Mouse (Mus musculus): ENCODE measurements at regions not wholly inside any gene's neighbourhood (a gene's known extent, or its start where the extent isn't known, plus 50 kb on each side); places are given as distances from the start of the nearest gene placed in this dataset.

DNA sequence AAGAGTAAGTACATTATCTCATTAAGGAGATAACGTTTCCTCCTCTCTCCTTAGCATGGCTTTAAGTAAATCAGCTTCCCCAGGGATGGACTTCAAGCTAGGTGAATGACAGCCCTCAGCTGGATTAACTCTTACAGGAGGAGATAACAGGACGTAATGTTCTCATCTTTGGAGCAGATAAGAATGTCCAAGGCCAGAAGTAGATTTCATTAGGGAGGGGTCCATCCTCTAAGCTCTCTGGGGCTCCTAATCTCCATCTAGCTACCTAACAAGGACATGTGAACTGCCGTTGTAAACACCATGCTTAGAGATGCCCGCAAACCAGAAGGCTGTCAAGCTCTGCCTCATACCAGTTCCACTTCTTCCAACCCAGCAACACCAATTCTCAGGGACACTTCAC lies 171.7 kb upstream of the Tmtc1 start:
- TF ChIP-seq CTCF (conservative IDR thresholded peaks at IDR 0.05; ENCODE audit: insufficient read depth, insufficient read length, low read depth, low read length): no peak
- TF ChIP-seq POLR2A (IDR thresholded peaks at IDR 0.05; ENCODE audit: low read depth, low read length): no peak
